Mouse (Mus musculus): Measurements from ENCODE around the gene Spatc1l. TPM values are rescaled to one million over a fixed set of nuclear protein-coding genes. Genes with fewer than 3 reads are reported as not detected.

The Spatc1l gene
- polyA plus RNA-seq (2012; rRNA removed) = 0.10 and 0.14 TPM in 2 replicates

DNA sequence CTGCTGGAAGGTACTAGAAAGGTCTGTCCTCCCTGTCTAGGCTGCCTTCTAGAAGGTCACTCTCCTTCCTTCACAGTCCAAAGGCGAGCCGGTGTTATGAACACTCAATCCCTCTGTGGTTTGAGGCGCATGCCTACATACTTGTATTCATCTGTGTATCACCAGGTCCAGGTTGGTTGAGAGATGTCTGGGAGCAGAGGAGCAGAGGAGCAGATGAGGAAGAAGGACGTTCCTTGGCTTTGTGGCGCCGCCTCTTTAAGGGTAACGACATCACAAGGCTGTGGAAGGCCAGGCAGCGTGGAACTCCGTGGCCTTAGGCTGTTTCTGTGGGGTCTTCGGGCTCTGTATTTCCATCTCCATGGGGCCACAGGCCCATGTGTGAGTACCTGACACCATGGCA is at the start of gene Spatc1l:
Gene Spatc1l, plus strand, starts transcription at position 301 of the 400 bp plus-strand sequence.

DNA sequence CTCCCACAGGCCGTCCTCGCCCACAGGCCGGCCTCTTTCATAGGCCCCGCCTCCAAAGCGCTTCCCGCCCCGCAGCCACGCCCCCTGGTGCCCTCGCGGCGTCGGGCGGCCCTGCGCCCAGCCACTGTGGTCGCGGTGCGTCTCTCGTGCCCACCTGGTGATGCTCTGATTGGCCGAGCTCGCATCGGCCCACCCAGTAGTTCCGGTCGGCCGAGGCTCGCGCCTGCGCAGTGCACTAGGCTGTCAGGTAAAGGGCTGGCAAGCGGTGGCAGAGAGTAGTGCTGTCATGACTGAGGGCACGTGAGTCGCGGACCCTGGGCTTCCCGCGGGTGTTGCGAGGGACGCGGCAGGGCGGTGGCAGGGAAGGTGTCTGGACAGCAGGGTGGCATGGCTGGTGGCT is 30.7 kb upstream of the Spatc1l start, which contains the start of gene Lss:
Gene Lss, plus strand, starts transcription at position 214 of the 400 bp plus-strand sequence.

DNA sequence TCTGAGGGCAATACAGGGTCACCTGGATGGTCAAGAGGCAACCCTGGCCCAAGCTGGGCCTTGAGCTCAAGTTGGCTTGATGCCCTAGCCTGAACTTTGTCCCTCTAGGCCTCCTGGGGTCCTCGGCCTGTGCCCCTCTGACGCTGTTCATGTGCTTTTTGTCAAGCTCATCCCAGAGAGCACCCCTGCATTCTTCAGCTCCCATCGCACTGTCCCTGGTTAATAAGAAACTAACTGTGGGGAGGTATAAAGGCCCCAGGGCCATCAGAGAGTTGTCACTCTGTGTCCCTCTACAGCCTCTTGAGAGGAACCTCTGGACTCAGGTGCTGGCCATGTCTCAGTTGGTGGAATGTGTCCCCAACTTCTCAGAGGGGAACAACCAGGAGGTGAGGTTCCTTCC is 13.3 kb downstream of the Spatc1l start, which contains the start of gene Ftcd:
Gene Ftcd, plus strand, starts transcription at position 275 of the 400 bp plus-strand sequence.

Other genes starting within 250 kb of the Spatc1l start
- 2.3 and 2.4 TPM in 2 replicates for gene Dip2a, start 217.0 kb upstream of the Spatc1l start, polyA plus RNA-seq (2012; rRNA removed)
- gene AC141477.1, start 121.8 kb upstream of the Spatc1l start, polyA plus RNA-seq (2012; rRNA removed) = not detected in 2 replicates
- gene Pcnt, start 119.5 kb upstream of the Spatc1l start, polyA plus RNA-seq (2012; rRNA removed) = 9.6 and 11.9 TPM in 2 replicates
- not detected in 2 replicates for gene 2610028H24Rik, start 113.2 kb upstream of the Spatc1l start, polyA plus RNA-seq (2012; rRNA removed)
- gene Mcm3ap, start 93.3 kb upstream of the Spatc1l start, polyA plus RNA-seq (2012; rRNA removed) = 10.4 and 11.8 TPM in 2 replicates
- gene Ybey, start 93.2 kb upstream of the Spatc1l start, polyA plus RNA-seq (2012; rRNA removed) = 1.00 and 1.0 TPM in 2 replicates
- 76.3 and 92.5 TPM in 2 replicates for gene Lss, start 30.7 kb upstream of the Spatc1l start, polyA plus RNA-seq (2012; rRNA removed)
- 127 and 138 TPM in 2 replicates for gene Ftcd, start 13.4 kb downstream of the Spatc1l start, polyA plus RNA-seq (2012; rRNA removed)
- 6.8 and 9.4 TPM in 2 replicates for gene Col6a2, start 61.4 kb downstream of the Spatc1l start, polyA plus RNA-seq (2012; rRNA removed)
- gene Col6a1, start 163.9 kb downstream of the Spatc1l start, polyA plus RNA-seq (2012; rRNA removed) = 8.6 and 11.5 TPM in 2 replicates